Mouse (Mus musculus) liver, embryonic 16.5 days (tissue): ENCODE measurements around the gene Slc40a1. TPM values are rescaled to one million over a fixed set of nuclear protein-coding genes. Genes with fewer than 3 reads are reported as not detected.

ENCODE experiments used
- ATAC-seq: fragments of 200-750 bp; cut with Nextera tagmentation; 2 replicates; pipeline ENCODE4 v1.8.0; 2017; ENCODE audit warnings: low read depth, mild to moderate bottlenecking, moderate number of reproducible peaks, moderate library complexity
- H3K27ac ChIP-seq: fragments of 300-500 bp; sonication (generic); 2 replicates; pipeline ENCODE4 v1.5.1; 2014; ENCODE audit warnings: mild to moderate bottlenecking, low read length
- H3K27me3 ChIP-seq: fragments of 300-500 bp; sonication (generic); 2 replicates; pipeline ENCODE4 v1.6.1; 2014; ENCODE audit warnings: low read depth, low read length, mixed read lengths; ENCODE audit not compliant: control insufficient read depth, insufficient read depth
- H3K36me3 ChIP-seq: fragments of 300-500 bp; sonication (generic); 2 replicates; pipeline ENCODE4 v1.6.1; 2014; ENCODE audit warnings: mild to moderate bottlenecking; ENCODE audit not compliant: control insufficient read depth, insufficient read depth
- H3K4me1 ChIP-seq: fragments of 300-500 bp; sonication (generic); 2 replicates; pipeline ENCODE4 v1.6.1; 2014; ENCODE audit warnings: low read depth, low read length, mixed read lengths; ENCODE audit not compliant: control insufficient read depth
- H3K4me2 ChIP-seq: fragments of 300-500 bp; sonication (generic); 2 replicates; pipeline ENCODE4 v1.6.1; 2014; ENCODE audit warnings: low read depth, low read length, mixed read lengths
- H3K4me3 ChIP-seq: fragments of 300-500 bp; sonication (generic); 2 replicates; pipeline ENCODE4 v1.5.1; 2014; ENCODE audit warnings: low read depth, mild to moderate bottlenecking, low read length
- H3K9ac ChIP-seq: fragments of 300-500 bp; sonication (generic); 2 replicates; pipeline ENCODE4 v1.6.1; 2014; ENCODE audit warnings: low read depth, low read length
- H3K9me3 ChIP-seq: fragments of 300-500 bp; sonication (generic); replicated peaks from 2 replicates; pipeline ENCODE4 v1.6.1; 2016; ENCODE audit warnings: low read length; ENCODE audit not compliant: control insufficient read depth
- WGBS: fragments of 180-500 bp; shearing (Covaris S2); extraction: QIAGEN DNeasy Blood & Tissue Kit; methylation state at CpG from one replicate; pipeline ENCODE4 v1.1.7; 2014; ENCODE audit not compliant: insufficient replicate concordance; 5-methylcytosine and 5-hydroxymethylcytosine counted together
- polyA plus RNA-seq: library from polyadenylated mRNA; unstranded; fragments of >200 nt; fragmentation: Nextera tagmentation; extraction: Ambion mirVana; gene quantifications from 2 replicates; pipeline ENCODE4 v1.2.1, GENCODE M21; 2015

Gene Slc40a1
- polyA plus RNA-seq, 1 experiment from 2014 or later: 179 TPM

- Histone ChIP-seq H3K27ac (no peak overlapping the region), H3K9ac (no peak overlapping the region; the same call in 1 of the 2 replicates), H3K4me2 (peak overlapping the region; percentile 88), H3K9me3 (no peaks in the 10 kb centered on the region), H3K27me3 (no peaks in the 10 kb centered on the region), H3K36me3 (peaks cover 15% of the 10 kb centered on the region), H3K4me3 (peak overlapping the region; percentile 19; the same call in 1 of the 2 replicates), H3K4me1 (peaks cover 19% of the 10 kb centered on the region)
- WGBS: 61% methylated on average over 4 of the region's 4 CpGs
- ATAC-seq: no peak
Observed at GRCm38 (mm10) chr1:45923306-45923705, 3.0 kb downstream of the Slc40a1 start.

DNA sequence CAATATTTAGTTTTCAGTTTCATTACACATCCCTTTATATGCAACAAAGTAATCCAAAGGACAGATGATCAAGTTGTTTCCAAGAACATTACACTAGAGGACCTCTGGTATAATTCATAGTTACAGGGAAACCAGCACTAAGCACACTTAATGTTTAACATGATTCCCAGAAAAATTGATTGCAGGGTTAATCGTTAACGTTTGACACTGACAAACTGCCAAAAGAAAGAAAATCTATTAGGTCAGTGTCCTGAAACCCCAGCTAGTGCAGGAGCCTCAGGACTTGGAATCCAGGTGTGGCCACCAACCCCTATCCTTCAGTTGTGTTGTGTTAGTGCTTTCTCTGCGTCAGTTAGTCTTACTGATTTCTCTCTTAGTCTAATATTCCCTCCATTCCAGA, 5.6 kb downstream of the Slc40a1 start:
- WGBS: 72% methylated on average over 3 of the region's 3 CpGs
- Histone ChIP-seq H3K4me2 (no peak overlapping the region; the same call in 1 of the 2 replicates), H3K4me1 (peaks cover 2% of the 10 kb centered on the region; the same call in 1 of the 2 replicates), H3K9me3 (no peaks in the 10 kb centered on the region), H3K4me3 (no peak overlapping the region), H3K36me3 (peaks cover 26% of the 10 kb centered on the region), H3K9ac (no peak overlapping the region), H3K27me3 (no peaks in the 10 kb centered on the region), H3K27ac (peak overlapping the region; percentile 66)
- peak; percentile 14 for ATAC-seq

- Histone ChIP-seq H3K27me3 (no peaks in the 10 kb centered on the region), H3K4me3 (no peak overlapping the region), H3K36me3 (peaks cover 29% of the 10 kb centered on the region), H3K9me3 (no peaks in the 10 kb centered on the region), H3K9ac (no peak overlapping the region), H3K4me1 (peaks cover 2% of the 10 kb centered on the region; the same call in 1 of the 2 replicates), H3K27ac (no peak overlapping the region), H3K4me2 (no peak overlapping the region)
- 83% methylated on average over 1 of the region's 1 CpGs for WGBS
- no peak for ATAC-seq
Observed at GRCm38 (mm10) chr1:45919752-45920151, 6.6 kb downstream of the Slc40a1 start.

GRCm38 (mm10) chr1:45917136-45917803, 9.1 kb downstream of the Slc40a1 start:
- H3K4me1 ChIP-seq: no peaks in the 10 kb centered on the region; the same call in 1 of the 2 replicates
- peaks cover 34% of the 10 kb centered on the region for H3K36me3 ChIP-seq
- H3K9ac ChIP-seq: no peak overlapping the region
- ATAC-seq: no peak
- no peak overlapping the region for H3K4me2 ChIP-seq
- H3K4me3 ChIP-seq: no peak overlapping the region
- H3K27me3 ChIP-seq: no peaks in the 10 kb centered on the region
- no peaks in the 10 kb centered on the region for H3K9me3 ChIP-seq
- H3K27ac ChIP-seq: no peak overlapping the region
- WGBS: 66% methylated on average over 4 of the region's 4 CpGs

DNA sequence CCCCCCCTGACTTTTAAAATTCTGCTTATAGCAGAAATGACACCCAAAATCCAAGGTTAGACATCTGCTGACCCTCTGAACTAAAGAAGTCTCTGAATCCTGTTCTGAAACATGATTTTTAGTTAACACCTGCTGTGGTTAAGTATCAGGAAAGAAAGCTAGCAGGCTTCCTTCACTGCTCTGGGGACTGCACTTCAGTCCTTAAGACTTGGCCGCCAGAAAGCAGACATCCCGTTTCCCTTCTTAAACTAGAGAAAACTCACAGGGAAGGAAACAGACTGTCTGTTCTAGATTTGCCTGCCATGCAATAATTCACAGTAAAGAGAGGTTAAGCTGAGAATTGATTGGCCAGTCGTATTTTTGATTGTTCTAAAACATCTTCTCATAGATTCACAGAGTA, 10.1 kb downstream of the Slc40a1 start:
- H3K27me3 ChIP-seq: no peaks in the 10 kb centered on the region
- peaks cover 39% of the 10 kb centered on the region for H3K36me3 ChIP-seq

DNA sequence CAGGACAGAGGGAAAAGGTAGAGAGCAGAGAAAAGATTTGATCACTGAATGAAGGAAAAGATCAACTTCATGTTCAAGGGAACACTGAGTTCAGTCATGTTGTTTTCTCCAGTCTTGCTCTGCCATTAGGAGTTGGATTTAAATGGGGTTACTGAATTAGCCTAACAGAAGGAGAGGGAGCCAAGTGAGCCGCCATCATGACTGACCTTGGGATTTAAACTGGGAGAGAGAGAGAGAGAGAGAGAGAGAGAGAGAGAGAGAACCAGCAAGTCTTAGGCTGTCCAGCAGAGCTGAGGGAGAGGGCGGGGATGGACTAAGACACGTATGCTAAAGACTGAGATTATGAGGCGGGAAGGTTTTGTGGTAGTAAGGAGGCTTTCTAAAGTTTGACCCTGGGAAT, 12.1 kb downstream of the Slc40a1 start:
- no peaks in the 10 kb centered on the region for H3K27me3 ChIP-seq
- H3K4me1 ChIP-seq: no peaks in the 10 kb centered on the region
- no peak overlapping the region for H3K4me2 ChIP-seq
- peaks cover 42% of the 10 kb centered on the region for H3K36me3 ChIP-seq
- no peaks in the 10 kb centered on the region for H3K9me3 ChIP-seq
- ATAC-seq: no peak
- H3K9ac ChIP-seq: no peak overlapping the region
- 82% methylated on average over 4 of the region's 4 CpGs for WGBS
- H3K27ac ChIP-seq: no peak overlapping the region
- no peak overlapping the region for H3K4me3 ChIP-seq

More for the DNA sequence above, 10.1 kb downstream of the Slc40a1 start:
- 38% methylated on average over 3 of the region's 3 CpGs for WGBS
- Histone ChIP-seq H3K9ac (no peak overlapping the region), H3K4me1 (no peaks in the 10 kb centered on the region; the same call in 1 of the 2 replicates), H3K4me3 (no peak overlapping the region), H3K4me2 (no peak overlapping the region), H3K27ac (no peak overlapping the region), H3K9me3 (no peaks in the 10 kb centered on the region)
- no peak for ATAC-seq

DNA sequence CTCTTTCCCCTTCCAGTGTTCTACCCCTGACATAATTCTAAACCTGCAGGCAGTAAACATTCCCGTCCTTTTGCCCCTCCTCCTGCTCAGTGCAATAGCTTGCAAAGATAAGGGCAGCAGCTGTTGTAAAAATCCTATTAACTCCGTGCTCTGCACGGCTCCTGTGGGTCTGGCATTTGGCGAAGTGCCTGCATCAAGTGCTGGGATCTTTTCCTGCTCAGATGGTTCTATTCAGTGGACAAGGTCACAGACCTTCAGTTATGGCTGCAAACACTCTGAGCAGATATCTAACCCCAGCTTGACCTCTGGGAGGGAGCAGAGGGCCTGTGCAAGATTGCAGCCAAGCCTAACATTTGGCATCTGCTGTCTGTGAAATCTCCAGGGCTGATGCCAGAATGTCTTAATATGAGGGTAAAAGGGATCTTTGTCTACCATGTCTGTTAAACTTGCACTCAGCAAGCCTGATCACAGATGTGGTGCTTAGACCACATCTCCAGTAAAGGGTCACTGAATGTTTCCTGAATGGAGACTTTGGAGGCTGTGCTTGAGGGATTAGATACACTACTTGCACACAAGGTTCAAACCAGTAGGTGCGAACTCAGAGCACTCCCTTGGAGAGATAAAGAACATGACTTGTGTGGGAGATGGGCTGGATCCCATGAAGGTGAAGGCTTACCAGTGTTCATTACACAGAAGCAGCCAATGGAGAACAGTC, 21.1 kb downstream of the Slc40a1 start:
- no peak overlapping the region for H3K4me2 ChIP-seq
- no peaks in the 10 kb centered on the region for H3K27me3 ChIP-seq
- peaks cover 13% of the 10 kb centered on the region for H3K36me3 ChIP-seq
- 20% methylated on average over 5 of the region's 5 CpGs for WGBS
- no peaks in the 10 kb centered on the region; the same call in 1 of the 2 replicates for H3K4me1 ChIP-seq
- no peak overlapping the region for H3K27ac ChIP-seq
- no peak overlapping the region for H3K9ac ChIP-seq
- no peak overlapping the region for H3K4me3 ChIP-seq
- peak; percentile 80 for ATAC-seq
- no peaks in the 10 kb centered on the region for H3K9me3 ChIP-seq

- WGBS: 64% methylated on average over 3 of the region's 3 CpGs
- Histone ChIP-seq H3K9ac (no peak overlapping the region), H3K27ac (no peak overlapping the region), H3K4me1 (no peaks in the 10 kb centered on the region; the same call in 1 of the 2 replicates), H3K27me3 (no peaks in the 10 kb centered on the region), H3K4me2 (no peak overlapping the region), H3K4me3 (no peak overlapping the region), H3K36me3 (peaks cover 7% of the 10 kb centered on the region), H3K9me3 (no peaks in the 10 kb centered on the region)
- ATAC-seq: no peak
Observed at GRCm38 (mm10) chr1:45904161-45904560, 22.2 kb downstream of the Slc40a1 start.

- H3K27ac ChIP-seq: no peak overlapping the region
- WGBS: 18% methylated on average over 1 of the region's 1 CpGs
- H3K27me3 ChIP-seq: no peaks in the 10 kb centered on the region
- no peak overlapping the region for H3K9ac ChIP-seq
- no peaks in the 10 kb centered on the region for H3K36me3 ChIP-seq
- no peaks in the 10 kb centered on the region for H3K9me3 ChIP-seq
- H3K4me2 ChIP-seq: no peak overlapping the region
- H3K4me1 ChIP-seq: no peaks in the 10 kb centered on the region
- ATAC-seq: peak; percentile 27; the same call in 1 of the 2 replicates
- H3K4me3 ChIP-seq: no peak overlapping the region
Observed at GRCm38 (mm10) chr1:45898044-45898443, 28.3 kb downstream of the Slc40a1 start.
